Mouse (Mus musculus): ENCODE results near the gene Gm4450.
"Not testable (repeated sequence)": the region's sequence is repeated elsewhere in the genome, so short reads cannot be mapped to it uniquely, and the experiment has no call there.

Gm4450 gene

GRCm38 (mm10) chr3:98417328-98417727, 39.6 kb downstream of the Gm4450 start:
- no peak for DNase-seq (ENCODE audit: low read depth, low spot score)

- no peak for DNase-seq (ENCODE audit: low read depth, low spot score)
These were observed 40.3 kb downstream of the Gm4450 start for GRCm38 (mm10) chr3:98416426-98417250.

- DNase-seq (ENCODE audit: low read depth, low spot score): no peak
These were observed 42.6 kb downstream of the Gm4450 start for GRCm38 (mm10) chr3:98414296-98414695.

DNA sequence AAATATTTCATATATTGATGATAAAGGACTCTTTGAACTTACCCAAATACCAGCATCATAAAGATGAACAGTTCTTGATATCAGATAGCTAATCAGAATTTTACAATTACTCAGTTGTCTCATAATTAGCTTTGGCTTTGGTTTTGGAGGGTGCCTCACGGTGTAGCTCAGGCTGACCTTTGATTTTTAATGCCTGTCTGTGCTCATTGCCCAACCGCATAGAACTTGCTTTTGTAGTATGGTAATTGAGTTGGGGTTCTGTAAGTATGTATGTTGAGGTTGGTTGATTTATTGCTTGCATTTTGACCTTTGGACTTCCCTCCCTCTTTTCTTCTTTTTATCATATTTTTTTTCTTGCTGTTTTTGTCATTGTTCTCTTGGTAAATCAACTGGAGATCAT, 43.2 kb downstream of the Gm4450 start:
- DNase-seq (ENCODE audit: low read depth, low spot score): no peak

DNA sequence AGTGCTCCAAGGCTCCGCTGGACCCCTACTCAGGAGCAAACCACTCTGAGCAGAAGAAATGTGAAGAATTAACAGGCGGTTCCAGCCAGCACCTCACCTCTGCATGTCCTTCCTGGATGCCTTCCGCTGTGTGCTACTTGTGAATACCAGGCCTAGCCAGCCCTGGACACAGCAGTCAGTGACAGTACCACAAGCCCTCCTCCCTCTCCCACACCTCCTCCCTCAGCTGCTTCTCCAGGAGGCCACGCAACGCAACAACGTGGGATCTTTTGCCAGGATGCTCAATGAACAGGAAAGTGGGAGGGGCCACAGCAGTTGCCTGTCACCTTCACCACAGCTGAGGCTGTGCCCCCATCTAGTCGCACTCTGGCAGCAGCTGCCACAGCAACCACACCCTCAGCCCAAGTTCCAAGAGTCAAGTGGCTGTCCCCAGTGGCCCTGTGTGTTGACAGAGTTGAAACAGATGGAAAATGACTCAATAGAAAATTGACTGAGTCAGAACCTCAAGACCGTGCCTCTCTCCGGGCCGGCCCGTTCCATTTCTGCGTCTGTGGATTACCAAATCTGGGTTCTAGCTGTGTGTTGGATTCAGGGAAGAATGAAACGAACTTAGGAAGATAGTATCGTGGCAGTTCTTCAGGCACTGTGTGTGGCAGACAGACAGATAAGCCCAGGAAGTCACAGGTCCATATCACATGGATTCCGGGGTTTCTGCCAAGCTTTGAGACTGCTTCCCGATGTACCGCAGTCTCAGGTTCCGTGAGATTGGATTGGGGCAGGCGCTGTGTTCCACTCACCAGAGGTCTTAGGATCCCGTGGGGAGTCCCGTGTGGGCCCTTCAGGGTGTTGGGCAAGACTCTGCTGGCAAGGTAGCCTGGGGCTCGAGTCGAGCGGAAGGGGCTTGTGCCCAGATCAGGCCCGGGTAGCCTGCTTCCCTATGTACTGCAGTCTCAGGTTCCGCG, 46.0 kb downstream of the Gm4450 start:
- not testable (repeated sequence) for DNase-seq (ENCODE audit: low read depth, low spot score)

GRCm38 (mm10) chr3:98407261-98407780, 49.6 kb downstream of the Gm4450 start:
- DNase-seq (ENCODE audit: low read depth, low spot score): not testable (repeated sequence)

DNA sequence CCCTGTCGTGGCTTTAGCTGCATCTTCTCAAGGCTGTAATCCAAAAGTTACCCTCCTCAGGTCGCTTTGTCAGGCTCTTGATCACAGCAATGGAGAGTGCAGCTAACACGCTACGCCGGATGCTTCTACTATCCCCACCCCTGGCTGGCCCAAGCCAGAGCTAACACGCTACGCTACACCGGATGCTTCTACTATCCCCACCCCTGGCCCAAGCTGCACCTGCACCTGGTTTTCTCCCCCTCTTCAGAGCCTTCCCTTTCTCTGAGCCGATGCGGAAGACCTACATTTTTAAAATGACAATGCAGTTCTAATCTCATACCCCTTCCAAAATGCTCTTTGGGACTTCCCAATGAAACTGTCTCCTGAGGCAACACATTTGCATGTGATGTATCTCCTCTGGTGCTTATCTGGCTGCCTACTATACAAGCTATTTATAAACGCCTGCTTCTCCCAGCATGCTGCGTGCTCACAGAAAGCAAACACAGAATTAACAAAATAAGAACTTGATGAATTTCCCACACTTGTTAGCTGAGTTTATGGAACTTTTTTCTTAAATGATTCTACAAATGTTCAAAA, 50.3 kb downstream of the Gm4450 start:
- DNase-seq (ENCODE audit: low read depth, low spot score): not testable (repeated sequence)

GRCm38 (mm10) chr3:98405877-98406276, 51.0 kb downstream of the Gm4450 start:
- DNase-seq (ENCODE audit: low read depth, low spot score): not testable (repeated sequence)

DNA sequence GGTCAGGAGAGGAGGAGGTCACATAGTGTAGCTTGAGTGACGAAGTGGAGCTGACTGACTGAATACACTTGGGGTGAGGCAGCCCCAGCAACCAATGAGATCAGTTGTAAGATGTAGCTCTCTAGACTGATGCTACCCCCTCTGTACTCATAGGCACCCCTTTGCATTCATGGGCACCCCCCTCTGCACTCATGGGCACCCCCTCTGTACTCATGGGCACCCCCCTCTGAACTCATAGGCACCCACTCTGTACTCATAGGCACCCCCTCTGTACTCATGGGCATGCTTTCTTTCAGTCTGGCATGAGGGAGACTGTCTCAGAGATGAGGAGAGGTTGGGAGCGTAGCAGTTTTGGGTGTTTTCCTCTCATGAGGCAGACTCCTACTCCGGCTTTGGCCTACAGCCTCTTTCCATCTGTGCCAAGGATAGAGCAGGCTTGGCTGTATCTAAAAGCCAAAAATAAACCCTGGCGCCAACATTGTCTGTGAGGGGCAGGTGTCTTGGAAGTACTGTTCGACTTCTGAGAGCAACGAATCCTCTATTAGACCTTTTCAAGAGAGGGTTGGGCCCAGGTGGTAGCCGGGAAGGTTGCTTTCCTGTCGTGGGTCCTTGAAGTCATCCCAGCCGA, 52.5 kb downstream of the Gm4450 start:
- DNase-seq (ENCODE audit: low read depth, low spot score): not testable (repeated sequence)

All from forelimb bud, embryonic 11.5 days (tissue).